Mouse (Mus musculus) brain, adult 2 months (tissue): ENCODE measurements at regions not wholly inside any gene's neighbourhood (a gene's known extent, or its start where the extent isn't known, plus 50 kb on each side); places are given as distances from the start of the nearest gene placed in this dataset.

Experiments used
- DNase-seq: peaks from one replicate; pipeline ENCODE4 v3.0.0; 2011; ENCODE audit warnings: low read depth, low spot score

GRCm38 (mm10) chr4:153724045-153724444 is 233.0 kb upstream of the A430005L14Rik start:
- peak; percentile 60 for DNase-seq

GRCm38 (mm10) chr4:153727273-153727672 is 229.8 kb upstream of the A430005L14Rik start:
- no peak for DNase-seq

- DNase-seq, result no peak
These were observed 229.1 kb upstream of the A430005L14Rik start for GRCm38 (mm10) chr4:153727896-153728422.

- DNase-seq, result no peak
These were observed 218.9 kb upstream of the A430005L14Rik start for GRCm38 (mm10) chr4:153738088-153738487.

- no peak for DNase-seq
These were observed 214.8 kb upstream of the A430005L14Rik start for GRCm38 (mm10) chr4:153742241-153742640.

- peak; percentile 87 for DNase-seq
These were observed 204.2 kb upstream of the A430005L14Rik start for GRCm38 (mm10) chr4:153752791-153753190.

- no peak for DNase-seq
These were observed 198.7 kb upstream of the A430005L14Rik start for GRCm38 (mm10) chr4:153758323-153758722.

GRCm38 (mm10) chr4:153758781-153759180 is 198.3 kb upstream of the A430005L14Rik start:
- peak; percentile 45 for DNase-seq

GRCm38 (mm10) chr4:153760934-153761333 is 196.1 kb upstream of the A430005L14Rik start:
- no peak for DNase-seq

GRCm38 (mm10) chr4:153763413-153763812 is 193.6 kb upstream of the A430005L14Rik start:
- no peak for DNase-seq

GRCm38 (mm10) chr4:153767713-153768112 is 189.3 kb upstream of the A430005L14Rik start:
- DNase-seq, result no peak

- DNase-seq, result no peak
These were observed 188.7 kb upstream of the A430005L14Rik start for GRCm38 (mm10) chr4:153768350-153768749.

- no peak for DNase-seq
These were observed 186.4 kb upstream of the A430005L14Rik start for GRCm38 (mm10) chr4:153770675-153771074.

- DNase-seq, result no peak
These were observed 176.5 kb upstream of the A430005L14Rik start for GRCm38 (mm10) chr4:153780501-153780900.

GRCm38 (mm10) chr4:153781271-153781670 is 175.8 kb upstream of the A430005L14Rik start:
- no peak for DNase-seq

GRCm38 (mm10) chr4:153781981-153782521 is 175.0 kb upstream of the A430005L14Rik start:
- no peak for DNase-seq

- DNase-seq, result no peak
These were observed 172.6 kb upstream of the A430005L14Rik start for GRCm38 (mm10) chr4:153784401-153784800.

GRCm38 (mm10) chr4:153785564-153785963 is 171.5 kb upstream of the A430005L14Rik start:
- no peak for DNase-seq

GRCm38 (mm10) chr4:153792307-153792706 is 164.7 kb upstream of the A430005L14Rik start:
- DNase-seq, result peak; percentile 68

- peak; percentile 81 for DNase-seq
These were observed 159.0 kb upstream of the A430005L14Rik start for GRCm38 (mm10) chr4:153798061-153798460.

GRCm38 (mm10) chr4:153805727-153806126 is 151.3 kb upstream of the A430005L14Rik start:
- DNase-seq, result no peak

- DNase-seq, result peak; percentile 83
These were observed 150.8 kb upstream of the A430005L14Rik start for GRCm38 (mm10) chr4:153806180-153806692.

GRCm38 (mm10) chr4:153806820-153807436 is 150.1 kb upstream of the A430005L14Rik start:
- DNase-seq, result peak; percentile 23
